Mouse (Mus musculus): ENCODE results near the gene Samd9l. TPM values are rescaled to one million over a fixed set of nuclear protein-coding genes. Genes with fewer than 3 reads are reported as not detected.
"Not testable (repeated sequence)": the region's sequence is repeated elsewhere in the genome, so short reads cannot be mapped to it uniquely, and the experiment has no call there.

Gene Samd9l
- total RNA-seq, 2 experiments from 2014 or later, result 15.4 to 16.2 TPM

- ATAC-seq (replicated peaks; ENCODE audit: poor library complexity), result peak; percentile 52
Measured at GRCm38 (mm10) chr6:3345043-3345639, 54.2 kb downstream of the Samd9l start.

GRCm38 (mm10) chr6:3343603-3344247, 55.6 kb downstream of the Samd9l start:
- ATAC-seq (replicated peaks; ENCODE audit: poor library complexity), result not testable (repeated sequence)

GRCm38 (mm10) chr6:3341479-3341878, 57.9 kb downstream of the Samd9l start:
- no peak for ATAC-seq (replicated peaks; ENCODE audit: poor library complexity)

GRCm38 (mm10) chr6:3340928-3341327, 58.4 kb downstream of the Samd9l start:
- peak; percentile 14; the same call in 1 of the 2 replicates for ATAC-seq (replicated peaks; ENCODE audit: poor library complexity)

- not testable (repeated sequence) for ATAC-seq (replicated peaks; ENCODE audit: poor library complexity)
Measured at GRCm38 (mm10) chr6:3339131-3339530, 60.2 kb downstream of the Samd9l start.

Other genes with a start within 250 kb of the Samd9l start
- gene Hepacam2, start 98.7 kb upstream of the Samd9l start, total RNA-seq (2015), result 0.15 and 0.46 TPM in 2 replicates
- gene Hepacam2, start 98.7 kb upstream of the Samd9l start, total RNA-seq (2017), result 0.12 TPM in 1 of 2 replicates, not detected in the other
- gene Vps50, start 98.8 kb upstream of the Samd9l start, total RNA-seq (2015), result 33.7 and 35.0 TPM in 2 replicates
- 36.5 and 58.1 TPM in 2 replicates for gene Vps50, start 98.8 kb upstream of the Samd9l start, total RNA-seq (2017)

All from megakaryocyte progenitor cell, adult 5-6 weeks (primary cell).